Mouse (Mus musculus) liver, embryonic 11.5 days (tissue): ENCODE measurements around the gene Tmem212. TPM values are rescaled to one million over a fixed set of nuclear protein-coding genes. Genes with fewer than 3 reads are reported as not detected.

Source experiments
- ATAC-seq: fragments of 200-750 bp; cut with Nextera tagmentation; replicated peaks from 2 replicates; pipeline ENCODE4 v1.8.0; 2017; ENCODE audit warnings: moderate number of reproducible peaks, mild to moderate bottlenecking, moderate TSS enrichment, moderate library complexity; ENCODE audit not compliant: low FRiP score
- DNase-seq: peaks from one replicate; pipeline ENCODE4 v3.0.0-alpha.2; 2017; ENCODE audit warnings: low spot score
- H3K27ac ChIP-seq: fragments of 300-500 bp; sonication (generic); 2 replicates; pipeline ENCODE4 v1.5.1; 2014; ENCODE audit warnings: mild to moderate bottlenecking, low read depth, low read length, control low read depth
- H3K27me3 ChIP-seq: fragments of 300-500 bp; sonication (generic); replicated peaks from 2 replicates; pipeline ENCODE4 v1.6.1; 2014; ENCODE audit warnings: low read length, mixed read lengths; ENCODE audit not compliant: control insufficient read depth, insufficient read depth
- H3K36me3 ChIP-seq: fragments of 300-500 bp; sonication (generic); 2 replicates; pipeline ENCODE4 v1.6.1; 2014; ENCODE audit warnings: mild to moderate bottlenecking, low read length, moderate library complexity, mixed read lengths; ENCODE audit not compliant: control insufficient read depth, insufficient read depth
- H3K4me1 ChIP-seq: fragments of 300-500 bp; sonication (generic); replicated peaks from 2 replicates; pipeline ENCODE4 v1.6.1; 2014; ENCODE audit warnings: low read length, mixed read lengths; ENCODE audit not compliant: control insufficient read depth, insufficient read depth
- H3K4me2 ChIP-seq: fragments of 300-500 bp; sonication (generic); 2 replicates; pipeline ENCODE4 v1.6.1; 2014; ENCODE audit warnings: mild to moderate bottlenecking, control low read depth, moderate library complexity
- H3K4me3 ChIP-seq: fragments of 300-500 bp; sonication (generic); 2 replicates; pipeline ENCODE4 v1.5.1; 2014; ENCODE audit warnings: low read depth, low read length, control low read depth
- H3K9ac ChIP-seq: fragments of 300-500 bp; sonication (generic); 2 replicates; pipeline ENCODE4 v1.6.1; 2014; ENCODE audit warnings: low read depth, low read length, control low read depth
- H3K9me3 ChIP-seq: fragments of 300-500 bp; sonication (generic); 2 replicates; pipeline ENCODE4 v1.6.1; 2016; ENCODE audit warnings: low read length, inconsistent platforms, mixed read lengths; ENCODE audit not compliant: control insufficient read depth
- WGBS: fragments of 180-500 bp; shearing (Covaris S2); extraction: QIAGEN DNeasy Blood & Tissue Kit; methylation state at CpG from one replicate; pipeline ENCODE4 v1.1.7; 2014; 5-methylcytosine and 5-hydroxymethylcytosine counted together
- polyA plus RNA-seq: library from polyadenylated mRNA; unstranded; fragments of >200 nt; fragmentation: Nextera tagmentation; extraction: Ambion mirVana; gene quantifications from 2 replicates; pipeline ENCODE4 v1.2.1, GENCODE M21; 2014

Gene Tmem212
- polyA plus RNA-seq, 1 experiment from 2014 or later: not detected

- WGBS: 79% methylated on average over 6 of the region's 6 CpGs
- peak; percentile 26 for DNase-seq
Measured at GRCm38 (mm10) chr3:27861601-27862000, 34.6 kb downstream of the Tmem212 start.

DNA sequence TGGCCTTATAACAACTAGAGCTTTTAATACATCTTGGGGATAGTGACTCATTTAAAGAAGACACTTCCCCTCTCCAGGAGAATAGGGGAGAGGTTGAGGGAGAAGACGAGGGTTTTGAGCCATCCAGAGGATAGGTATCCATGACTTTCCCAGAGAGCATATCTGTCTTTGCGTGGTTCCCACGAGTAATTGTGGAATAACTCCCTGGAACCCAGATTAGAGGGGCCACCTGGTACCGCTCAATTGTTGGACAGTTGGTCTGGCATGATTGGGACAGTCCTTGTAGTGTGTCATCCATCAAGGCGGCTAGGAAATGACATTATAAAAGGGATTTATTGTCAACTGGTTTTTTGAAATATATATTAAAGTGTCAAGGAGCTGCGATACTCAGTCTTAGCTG is 35.1 kb downstream of the Tmem212 start:
- H3K4me2 ChIP-seq: no peak overlapping the region
- ATAC-seq (no peak), DNase-seq (peak; percentile 12)
- no peak overlapping the region for H3K4me3 ChIP-seq
- H3K27ac ChIP-seq: no peak overlapping the region
- no peak overlapping the region for H3K9ac ChIP-seq
- H3K4me1 ChIP-seq: peaks cover 5% of the 10 kb centered on the region; the same call in 1 of the 2 replicates
- H3K36me3 ChIP-seq: no peaks in the 10 kb centered on the region
- no peaks in the 10 kb centered on the region for H3K27me3 ChIP-seq
- H3K9me3 ChIP-seq: no peaks in the 10 kb centered on the region
- WGBS: 76% methylated on average over 6 of the region's 6 CpGs

More at GRCm38 (mm10) chr3:27861601-27862000, 34.6 kb downstream of the Tmem212 start:
- Histone ChIP-seq H3K27ac (no peak overlapping the region), H3K4me2 (no peak overlapping the region), H3K27me3 (no peaks in the 10 kb centered on the region), H3K4me1 (peaks cover 5% of the 10 kb centered on the region; the same call in 1 of the 2 replicates), H3K4me3 (no peak overlapping the region), H3K36me3 (no peaks in the 10 kb centered on the region), H3K9me3 (no peaks in the 10 kb centered on the region), H3K9ac (no peak overlapping the region)
- no peak for ATAC-seq

DNA sequence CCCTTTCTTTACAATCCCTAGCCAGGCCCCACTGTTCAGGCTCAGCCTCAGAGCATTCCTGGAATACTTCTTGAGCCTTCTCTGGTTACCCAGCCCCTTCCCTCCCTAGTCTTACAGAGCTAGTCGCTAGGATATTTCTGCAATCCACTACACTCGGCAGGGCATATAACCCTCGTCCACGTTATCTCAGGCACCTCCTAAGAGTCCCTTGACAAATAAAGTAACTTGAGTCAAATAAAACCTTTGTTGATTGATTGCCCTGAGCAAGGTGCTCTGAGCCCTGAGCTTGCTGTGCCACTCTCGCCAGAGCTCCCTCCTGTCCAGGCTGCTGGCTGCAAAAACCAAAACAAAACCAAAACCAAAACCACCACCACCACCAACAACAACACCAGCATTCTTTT is 37.0 kb downstream of the Tmem212 start:
- no peak overlapping the region for H3K27ac ChIP-seq
- H3K36me3 ChIP-seq: no peaks in the 10 kb centered on the region
- H3K27me3 ChIP-seq: no peaks in the 10 kb centered on the region
- no peaks in the 10 kb centered on the region for H3K9me3 ChIP-seq
- H3K4me2 ChIP-seq: peak overlapping the region; percentile 45
- no peak for ATAC-seq
- DNase-seq: peak; percentile 31
- H3K4me1 ChIP-seq: peaks cover 7% of the 10 kb centered on the region; the same call in 1 of the 2 replicates
- no peak overlapping the region for H3K9ac ChIP-seq
- H3K4me3 ChIP-seq: no peak overlapping the region
- WGBS: 18% methylated on average over 5 of the region's 5 CpGs

DNA sequence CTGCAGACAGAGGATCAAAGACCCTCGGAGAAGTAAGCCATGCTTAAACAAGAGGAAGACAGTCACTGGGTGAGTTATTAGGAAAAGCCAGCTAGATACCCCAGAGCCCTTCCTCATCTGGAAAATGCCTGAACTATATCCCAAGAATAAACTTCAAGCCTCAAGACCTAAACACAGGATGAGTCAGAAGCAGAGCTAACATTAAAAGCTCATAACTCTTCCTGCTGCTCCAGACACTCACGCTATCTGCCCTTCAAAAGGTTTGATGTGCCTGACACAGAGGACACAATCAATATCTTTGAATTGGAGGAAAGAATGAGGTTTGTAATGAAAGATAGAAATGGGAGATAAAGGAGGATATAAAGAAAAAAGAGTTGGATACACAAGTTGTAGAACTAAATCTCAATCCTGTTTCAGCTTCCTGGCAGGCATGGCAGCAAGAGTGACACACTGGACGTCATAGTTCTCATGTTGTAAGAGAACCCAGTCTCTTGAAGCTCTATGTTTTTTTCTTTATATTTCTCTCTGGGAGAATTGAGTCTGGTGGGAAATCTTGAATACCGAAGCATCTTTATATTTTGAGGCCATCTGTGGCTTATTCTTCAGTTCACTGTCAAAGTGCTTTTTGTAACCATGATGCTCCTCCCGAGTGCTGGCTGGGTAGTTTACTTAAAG is 37.6 kb downstream of the Tmem212 start:
- Histone ChIP-seq H3K27ac (no peak overlapping the region), H3K9ac (no peak overlapping the region), H3K4me3 (no peak overlapping the region), H3K36me3 (no peaks in the 10 kb centered on the region), H3K4me1 (peaks cover 5% of the 10 kb centered on the region; the same call in 1 of the 2 replicates), H3K4me2 (no peak overlapping the region), H3K9me3 (no peaks in the 10 kb centered on the region), H3K27me3 (no peaks in the 10 kb centered on the region)
- DNase-seq: no peak
- WGBS: 49% methylated on average over 5 of the region's 5 CpGs
- no peak for ATAC-seq

DNA sequence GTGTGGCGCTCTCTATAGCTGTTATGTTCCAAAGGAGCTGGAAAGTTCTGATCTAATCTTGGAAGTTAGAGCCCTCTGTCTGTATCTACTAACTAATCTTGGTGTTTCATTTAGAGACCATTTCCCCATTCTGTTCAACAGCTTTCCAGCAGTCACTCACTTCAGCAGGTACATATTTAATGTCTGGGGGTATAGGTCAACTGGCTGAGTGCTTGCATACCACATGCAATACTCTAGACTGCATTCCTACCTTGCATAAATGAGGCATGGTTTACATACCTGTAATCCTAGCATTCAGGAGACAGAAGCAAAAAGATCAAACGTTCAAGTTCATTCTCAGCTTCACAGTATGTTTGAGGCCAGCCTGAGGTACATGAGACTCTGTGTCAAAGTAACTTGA is 39.9 kb downstream of the Tmem212 start:
- Histone ChIP-seq H3K27ac (no peak overlapping the region), H3K27me3 (no peaks in the 10 kb centered on the region), H3K4me1 (peaks cover 2% of the 10 kb centered on the region; the same call in 1 of the 2 replicates), H3K9ac (no peak overlapping the region), H3K36me3 (no peaks in the 10 kb centered on the region), H3K4me3 (no peak overlapping the region), H3K9me3 (no peaks in the 10 kb centered on the region), H3K4me2 (no peak overlapping the region)
- ATAC-seq: no peak
- DNase-seq: no peak
- WGBS: 74% methylated on average over 2 of the region's 2 CpGs

DNA sequence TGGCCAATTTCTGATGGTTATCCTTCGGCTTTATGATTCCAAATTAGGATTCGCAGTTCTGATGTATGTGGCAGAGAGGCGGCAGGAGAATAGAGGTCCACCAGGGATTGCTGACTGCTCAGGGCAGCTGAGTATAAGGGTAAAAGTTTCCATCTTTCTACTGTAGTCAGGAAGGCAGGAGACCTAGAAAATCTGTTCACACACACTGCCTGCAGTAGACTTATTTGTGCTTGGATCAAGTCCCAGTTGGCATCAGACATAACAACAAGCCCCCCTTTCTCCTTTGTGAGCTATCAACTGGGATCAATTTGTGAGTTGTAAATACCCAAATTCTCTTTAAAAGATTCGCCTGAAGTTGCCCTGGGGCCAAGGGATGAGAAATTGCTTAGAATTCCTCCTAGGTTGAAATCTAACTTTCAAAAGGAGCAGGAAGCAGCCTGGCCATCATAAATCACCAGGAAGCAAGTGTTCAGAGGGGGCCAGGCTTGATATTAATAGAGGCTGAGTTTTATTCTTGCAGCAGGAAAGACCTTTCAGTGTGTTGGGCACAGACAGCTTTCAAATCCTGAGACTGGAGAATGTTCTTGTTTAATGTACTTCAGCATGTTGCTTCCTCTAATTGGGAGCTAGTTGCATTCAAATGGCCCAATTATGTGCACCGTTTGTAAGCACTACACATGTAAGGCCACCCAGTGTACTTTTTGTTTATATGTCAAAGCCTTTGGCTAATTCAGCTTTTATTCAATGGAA is 41.6 kb downstream of the Tmem212 start:
- Histone ChIP-seq H3K36me3 (no peaks in the 10 kb centered on the region), H3K4me2 (no peak overlapping the region), H3K27ac (no peak overlapping the region), H3K9me3 (no peaks in the 10 kb centered on the region), H3K27me3 (no peaks in the 10 kb centered on the region), H3K4me1 (peaks cover 2% of the 10 kb centered on the region; the same call in 1 of the 2 replicates), H3K4me3 (no peak overlapping the region), H3K9ac (no peak overlapping the region)
- DNase-seq: peak; percentile 25
- WGBS: 74% methylated on average over 5 of the region's 5 CpGs
- no peak for ATAC-seq

DNA sequence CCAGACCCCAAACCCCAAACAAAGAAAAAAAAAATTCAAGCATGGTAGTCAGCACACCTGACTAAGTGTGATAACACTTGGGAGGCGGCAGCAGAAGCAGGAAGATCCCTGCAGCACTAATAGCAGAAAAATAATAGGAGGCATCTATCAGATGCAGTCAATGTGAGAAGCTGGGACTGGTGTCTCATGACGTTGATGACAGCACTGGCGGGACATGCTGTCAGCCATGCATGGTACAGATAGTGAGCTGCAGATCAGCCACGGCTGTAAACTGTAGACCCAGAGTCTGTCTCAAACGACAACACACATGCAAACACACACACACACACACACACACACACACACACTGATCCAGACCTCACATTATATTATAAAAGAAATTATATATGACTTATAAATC is 52.9 kb downstream of the Tmem212 start:
- DNase-seq: peak; percentile 15
- WGBS: 71% methylated on average over 5 of the region's 5 CpGs
- H3K9ac ChIP-seq: no peak overlapping the region

GRCm38 (mm10) chr3:27842856-27843255 is 53.3 kb downstream of the Tmem212 start:
- peak; percentile 27 for DNase-seq
- ATAC-seq: no peak
- H3K27ac ChIP-seq: no peak overlapping the region
- H3K27me3 ChIP-seq: no peaks in the 10 kb centered on the region
- no peaks in the 10 kb centered on the region for H3K36me3 ChIP-seq
- no peak overlapping the region for H3K4me3 ChIP-seq
- no peak overlapping the region for H3K9ac ChIP-seq
- H3K4me2 ChIP-seq: no peak overlapping the region
- H3K4me1 ChIP-seq: no peaks in the 10 kb centered on the region
- H3K9me3 ChIP-seq: no peaks in the 10 kb centered on the region
- WGBS: 71% methylated on average over 5 of the region's 5 CpGs

More for the DNA sequence above, 52.9 kb downstream of the Tmem212 start:
- Histone ChIP-seq H3K4me1 (no peaks in the 10 kb centered on the region), H3K36me3 (no peaks in the 10 kb centered on the region), H3K4me2 (no peak overlapping the region), H3K27ac (no peak overlapping the region), H3K4me3 (no peak overlapping the region), H3K27me3 (no peaks in the 10 kb centered on the region), H3K9me3 (no peaks in the 10 kb centered on the region)
- ATAC-seq: no peak
